Mouse (Mus musculus) layer of hippocampus, adult 11-12 months (tissue): ENCODE measurements around the gene Plcb1.
A peak's percentile ranks its signal among the peaks of the same experiment; 100 is the strongest.

Experiments
- DNase-seq: peaks from one replicate; pipeline ENCODE4 v3.0.0; 2022; ENCODE audit warnings: low spot score

Gene Plcb1

GRCm38 (mm10) chr2:134913542-134913941 lies 127.7 kb downstream of the Plcb1 start:
- DNase-seq: no peak

- no peak for DNase-seq
Observed at GRCm38 (mm10) chr2:134914091-134914550, 128.3 kb downstream of the Plcb1 start.

DNA sequence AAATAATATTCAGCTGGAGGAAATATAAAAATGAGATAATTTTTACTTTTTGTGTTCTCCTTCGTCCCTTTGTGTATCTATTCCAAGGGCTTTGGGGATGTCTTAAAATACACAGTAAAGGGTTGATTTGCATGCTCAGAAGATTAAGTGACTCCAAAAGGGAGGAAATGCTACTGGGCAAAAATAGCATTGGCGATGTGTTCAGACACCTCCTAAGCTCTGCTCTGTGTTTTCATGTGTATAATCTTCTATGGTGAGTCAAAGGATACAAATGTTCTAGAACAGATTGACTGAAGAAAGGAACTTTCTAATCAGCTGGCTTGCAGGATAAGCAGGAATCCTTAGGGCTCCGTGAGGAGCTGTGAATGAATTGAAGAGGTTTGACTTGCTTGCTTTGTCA lies 129.2 kb downstream of the Plcb1 start:
- DNase-seq: no peak

DNA sequence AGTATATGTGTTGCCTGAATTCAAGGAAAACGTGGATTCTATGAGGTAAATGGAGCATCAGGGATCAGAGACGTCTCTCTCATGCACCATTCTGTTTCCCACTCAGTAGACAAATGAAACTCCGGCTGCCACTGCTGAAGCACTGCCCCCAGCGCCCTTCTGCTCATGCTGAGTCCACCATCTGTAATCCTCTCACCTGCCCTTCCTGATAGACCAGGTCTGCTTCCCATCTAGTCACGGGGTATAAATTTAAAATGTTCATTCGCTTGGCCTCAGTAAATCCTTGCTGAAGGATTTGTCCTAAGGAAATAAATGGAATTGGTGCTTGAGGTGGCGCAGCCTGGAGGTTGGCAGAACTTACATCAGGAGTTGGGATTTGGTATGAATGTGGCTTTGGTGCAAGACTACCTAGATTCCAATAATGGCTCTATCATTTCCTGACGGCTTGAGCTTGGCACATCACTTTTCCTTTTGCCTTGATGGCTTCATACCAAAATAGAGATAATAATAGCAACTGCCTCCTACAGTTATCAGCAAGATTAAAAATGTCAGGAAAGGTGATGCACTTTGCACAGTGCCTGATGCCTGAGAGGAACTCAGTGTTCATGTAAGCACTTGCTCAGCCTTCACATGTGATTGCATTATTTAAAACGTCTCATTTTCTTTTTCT lies 134.9 kb downstream of the Plcb1 start:
- DNase-seq: no peak

DNA sequence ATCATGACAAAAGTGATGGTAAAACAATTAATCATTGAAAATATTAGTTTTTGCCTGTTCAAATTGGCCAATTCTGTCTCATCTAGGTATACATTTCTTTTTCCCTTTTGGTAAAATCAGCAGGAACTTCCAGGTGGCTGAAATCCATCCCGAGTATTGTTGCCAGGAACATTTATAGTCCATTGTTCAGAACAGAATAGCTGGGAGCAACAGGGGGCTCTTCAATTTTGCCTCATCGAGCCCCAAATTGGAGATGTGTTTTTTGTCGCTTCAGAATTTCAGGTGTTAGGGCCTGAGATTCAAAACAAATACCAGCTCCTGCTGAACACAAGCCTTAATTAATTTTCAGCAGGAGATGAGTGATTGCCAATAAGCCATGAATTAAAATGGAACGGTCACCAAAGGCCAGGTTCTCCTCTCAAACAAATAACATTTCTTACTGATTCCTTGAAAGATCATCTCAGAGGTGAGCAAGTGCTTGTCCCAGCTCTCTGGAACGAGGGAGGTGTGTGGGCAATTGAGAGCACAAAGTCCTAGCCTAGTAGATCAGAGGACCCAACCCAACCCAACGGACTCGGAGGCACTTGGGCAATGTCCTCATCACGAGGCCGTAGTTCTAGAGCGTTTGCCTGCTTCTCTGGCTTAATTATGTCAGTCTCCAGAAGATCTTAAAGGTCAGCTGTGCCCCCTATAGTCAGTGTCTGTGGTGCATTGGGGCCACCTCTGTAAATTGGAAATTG lies 136.9 kb downstream of the Plcb1 start:
- DNase-seq: no peak

GRCm38 (mm10) chr2:134924143-134924655 lies 138.3 kb downstream of the Plcb1 start:
- no peak for DNase-seq

DNA sequence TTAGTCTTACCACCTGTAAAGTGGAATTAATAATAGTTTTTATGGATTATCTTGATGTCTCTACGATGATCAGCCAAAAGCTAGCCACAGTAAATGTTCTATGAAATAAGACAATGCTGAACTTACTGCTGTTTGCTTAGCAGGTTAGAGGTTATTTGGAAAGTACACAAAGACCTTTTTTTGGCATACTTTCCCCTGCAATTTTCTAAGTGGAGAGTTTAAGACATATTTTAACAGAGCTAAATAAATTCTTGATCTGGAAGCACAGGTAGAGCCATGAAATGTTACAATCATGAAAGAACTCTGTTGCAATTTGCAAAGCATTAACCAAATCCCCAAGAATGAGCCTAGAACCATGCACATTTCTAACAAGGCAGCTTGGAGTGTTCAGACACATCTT lies 140.4 kb downstream of the Plcb1 start:
- no peak for DNase-seq

GRCm38 (mm10) chr2:134927072-134927471 lies 141.2 kb downstream of the Plcb1 start:
- DNase-seq: no peak

DNA sequence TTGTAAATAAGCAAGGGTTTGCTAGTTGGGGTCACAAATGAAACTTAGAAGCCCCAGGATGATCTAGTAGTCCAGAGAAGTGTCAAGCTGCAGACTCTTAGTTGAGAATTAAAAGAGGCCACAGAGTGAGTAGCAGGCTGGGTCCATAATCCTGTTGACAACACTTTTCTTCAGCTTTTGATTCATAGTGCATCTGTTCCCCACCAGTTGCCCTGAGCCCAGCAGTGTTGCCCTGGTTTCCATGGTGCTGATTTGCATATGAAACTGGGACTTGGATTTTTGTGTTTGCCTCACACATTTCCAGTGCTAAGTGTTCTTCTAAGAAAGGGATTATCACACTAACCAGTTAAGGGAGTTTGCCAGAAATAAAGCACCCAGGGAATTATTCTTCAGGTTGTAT lies 143.6 kb downstream of the Plcb1 start:
- DNase-seq: peak; percentile 52

DNA sequence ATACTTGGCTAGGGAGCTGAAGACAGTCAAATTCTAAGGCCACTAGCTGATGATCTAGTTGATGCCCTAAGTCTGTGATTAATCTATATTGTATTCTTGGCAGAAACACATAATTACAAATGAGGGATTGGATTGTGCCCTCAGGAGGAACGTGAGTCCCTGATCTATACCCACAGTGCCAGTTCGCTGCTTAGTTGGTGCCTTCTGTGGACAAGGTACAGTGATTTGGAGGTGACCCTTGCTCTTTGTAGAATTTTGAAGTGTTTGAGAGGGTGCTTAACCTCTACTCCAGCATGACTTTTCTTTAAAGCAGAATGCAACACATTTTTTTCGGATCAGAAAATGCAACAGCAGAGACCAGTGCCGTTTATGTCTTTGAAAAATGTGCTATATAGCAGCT lies 145.1 kb downstream of the Plcb1 start:
- no peak for DNase-seq

- DNase-seq: no peak
Observed at GRCm38 (mm10) chr2:134931756-134932421, 146.0 kb downstream of the Plcb1 start.

GRCm38 (mm10) chr2:134935469-134935868 lies 149.6 kb downstream of the Plcb1 start:
- DNase-seq: no peak

DNA sequence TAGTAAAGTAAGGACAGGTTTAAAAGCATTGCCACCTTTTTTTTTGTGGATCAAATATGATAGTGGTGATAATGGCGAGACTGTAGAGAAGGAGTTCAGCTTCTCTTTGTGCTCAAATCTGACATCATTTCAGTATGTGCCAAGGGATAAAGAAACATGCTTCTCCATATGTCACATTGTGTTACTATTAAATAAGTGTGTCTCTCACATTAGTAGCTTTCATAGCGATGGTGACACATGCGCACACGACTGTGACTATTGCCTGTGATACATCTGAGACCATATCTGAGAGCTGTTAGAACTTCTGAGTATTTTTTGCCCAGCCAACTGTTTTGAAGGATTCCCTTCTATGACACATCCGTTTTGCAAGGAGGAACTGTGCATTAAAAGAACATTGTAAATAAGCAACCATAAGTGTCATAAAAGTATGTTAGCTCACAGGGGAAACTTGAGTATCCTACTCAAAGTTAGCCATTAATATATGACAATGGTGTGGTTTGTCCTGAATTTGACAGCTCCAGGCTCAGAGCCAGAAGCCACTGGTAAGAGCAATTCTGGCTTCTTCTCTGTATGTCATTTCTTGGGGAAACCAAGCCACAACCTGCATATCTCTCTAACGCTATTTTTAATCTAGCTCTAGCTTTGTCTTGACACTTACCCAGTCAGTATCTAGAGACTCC lies 150.2 kb downstream of the Plcb1 start:
- no peak for DNase-seq

GRCm38 (mm10) chr2:134937666-134938065 lies 151.8 kb downstream of the Plcb1 start:
- no peak for DNase-seq

DNA sequence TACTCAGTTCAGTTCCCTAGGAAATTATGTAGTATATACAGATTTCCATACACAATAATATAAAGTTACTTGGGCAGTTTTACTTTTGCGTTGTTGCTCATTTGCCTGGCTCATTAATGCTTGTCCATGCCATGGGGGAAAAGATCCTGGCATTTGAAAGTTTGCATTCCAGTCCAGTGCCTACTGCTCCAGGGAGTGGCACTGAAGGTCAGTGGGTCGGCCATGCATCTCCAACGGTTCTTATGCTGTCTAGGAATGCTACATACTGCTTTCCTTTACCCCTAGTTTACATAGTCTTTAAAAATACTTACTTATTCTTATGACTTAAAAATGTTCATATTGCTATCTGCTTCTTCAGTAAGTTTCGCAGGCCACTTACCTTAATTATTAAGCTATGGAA lies 156.2 kb downstream of the Plcb1 start:
- no peak for DNase-seq

- no peak for DNase-seq
Observed at GRCm38 (mm10) chr2:134942919-134943318, 157.1 kb downstream of the Plcb1 start.

DNA sequence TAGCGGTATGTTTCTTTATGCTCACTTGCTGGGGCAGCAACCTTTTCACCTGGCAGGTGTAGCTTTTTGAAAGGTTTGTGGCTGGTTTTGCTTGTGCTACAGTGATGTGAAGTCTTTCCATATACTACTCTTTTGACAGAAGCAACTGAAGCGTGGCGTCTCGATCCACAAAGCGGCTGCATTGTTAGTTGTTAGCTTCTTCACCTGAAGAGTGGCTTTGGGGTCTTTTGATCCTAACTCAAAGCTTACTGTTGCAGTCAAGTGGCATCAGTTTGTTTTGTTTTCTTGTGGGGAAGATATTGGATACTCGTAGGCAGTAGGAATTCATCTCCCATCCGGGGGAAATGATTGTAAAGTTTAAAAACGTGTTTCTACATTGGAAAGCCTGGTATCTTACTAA lies 160.5 kb downstream of the Plcb1 start:
- no peak for DNase-seq

DNA sequence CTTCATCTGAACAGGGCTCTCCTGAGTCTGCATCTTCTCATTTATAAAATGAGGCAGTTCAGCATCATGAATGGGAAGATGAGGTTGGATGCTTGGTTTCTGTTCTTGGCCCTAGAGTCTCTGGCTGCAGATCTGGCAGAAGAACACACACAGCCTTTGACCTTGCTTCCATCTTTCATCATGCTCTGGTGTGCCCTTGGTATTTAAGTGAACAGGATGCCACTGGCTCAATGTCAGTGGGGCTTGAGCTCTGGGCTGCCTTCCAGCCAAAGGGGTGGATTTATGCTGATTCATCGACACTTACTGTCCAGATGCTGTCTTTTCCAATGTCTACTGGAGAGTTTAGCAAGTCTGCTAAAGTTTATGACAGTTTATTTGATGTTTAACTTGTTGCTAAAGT lies 161.0 kb downstream of the Plcb1 start:
- DNase-seq: no peak

DNA sequence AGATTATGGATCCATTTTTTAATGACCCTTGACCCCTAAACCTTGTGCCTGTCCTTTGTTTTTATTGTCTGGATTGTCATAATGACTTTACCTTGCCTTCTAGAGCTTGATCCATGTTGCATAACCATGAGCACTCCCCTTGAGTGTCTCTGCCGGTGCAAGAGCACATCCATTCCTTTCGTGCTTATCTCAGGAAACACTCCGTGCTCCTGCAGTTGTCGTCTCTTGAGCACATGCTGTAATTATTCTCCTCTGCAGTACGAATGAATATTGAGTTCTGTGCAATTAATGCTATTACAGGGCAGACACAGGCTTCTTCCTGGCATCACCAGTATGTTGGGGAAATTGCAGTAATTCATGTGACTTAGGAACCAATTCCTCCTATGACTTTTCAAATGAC lies 166.2 kb downstream of the Plcb1 start:
- no peak for DNase-seq

- no peak for DNase-seq
Observed at GRCm38 (mm10) chr2:134956436-134956835, 170.6 kb downstream of the Plcb1 start.

- no peak for DNase-seq
Observed at GRCm38 (mm10) chr2:134966131-134966530, 180.3 kb downstream of the Plcb1 start.

DNA sequence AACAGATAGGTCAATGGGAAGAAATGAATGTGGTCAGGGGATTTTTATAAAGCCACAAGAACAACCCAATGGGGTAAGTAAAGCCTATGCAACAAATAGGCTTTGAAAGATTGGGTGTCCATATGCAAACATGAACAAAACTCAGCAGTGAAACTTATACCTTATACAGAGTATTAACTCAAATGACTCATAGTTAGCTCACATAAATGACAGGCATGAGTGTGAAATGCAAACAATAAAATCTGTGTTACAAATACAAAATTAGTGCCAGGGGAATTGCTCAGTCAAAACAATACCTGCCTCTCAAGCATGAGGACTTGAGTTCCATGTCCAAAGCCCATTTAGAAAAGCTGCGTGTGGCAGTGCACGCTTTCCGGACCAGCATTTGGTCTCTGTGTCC lies 182.5 kb downstream of the Plcb1 start:
- DNase-seq: no peak
